Mouse (Mus musculus): ENCODE data around the gene Col4a4. TPM values are rescaled to one million over a fixed set of nuclear protein-coding genes. Genes with fewer than 3 reads are reported as not detected.
A peak's percentile ranks its signal among the peaks of the same experiment; 100 is the strongest.

The Col4a4 gene
- total RNA-seq, 2 experiments from 2014 or later = 1.0 to 1.3 TPM

DNA sequence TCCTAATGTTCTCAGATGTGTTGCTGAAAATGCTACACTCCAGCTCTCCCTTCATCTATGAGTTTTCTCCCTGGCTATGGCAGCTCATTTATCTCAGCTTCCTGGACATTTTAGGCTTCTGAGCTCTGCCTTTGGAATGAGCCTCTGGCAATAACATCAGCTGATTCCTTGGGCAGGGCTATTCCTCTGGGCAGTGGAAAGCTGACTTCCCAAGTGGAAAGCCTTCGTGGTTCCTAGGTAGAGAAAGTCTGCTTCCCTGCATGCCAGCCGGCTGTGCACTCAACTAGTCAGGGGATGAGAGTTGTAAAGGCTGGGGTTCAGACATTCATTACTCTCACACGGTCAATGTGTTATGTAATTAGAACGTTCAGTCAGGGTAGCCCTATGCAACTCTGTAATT, 8.3 kb downstream of the Col4a4 start:
- no peak for DNase-seq (ENCODE audit: low spot score)

DNA sequence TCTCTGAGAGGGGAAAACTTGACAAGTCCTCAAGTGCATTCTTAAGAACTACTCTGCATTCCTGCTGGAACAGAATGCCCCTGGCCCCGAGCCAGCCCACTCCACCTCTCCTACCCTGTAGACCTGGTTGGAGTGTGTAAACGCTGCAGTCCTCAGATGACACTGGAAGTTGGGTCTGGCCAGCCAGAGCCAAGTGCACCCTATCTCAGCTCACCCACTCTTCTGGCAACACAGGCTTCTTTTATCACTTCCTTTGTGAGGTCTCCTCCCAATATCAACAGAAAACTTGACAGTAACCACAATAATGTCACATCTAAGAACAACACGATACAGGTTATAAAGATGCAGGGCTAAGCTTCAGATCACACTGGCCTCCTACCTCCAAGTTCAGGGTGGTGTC, 8.7 kb downstream of the Col4a4 start:
- peak; percentile 23 for DNase-seq (ENCODE audit: low spot score)

DNA sequence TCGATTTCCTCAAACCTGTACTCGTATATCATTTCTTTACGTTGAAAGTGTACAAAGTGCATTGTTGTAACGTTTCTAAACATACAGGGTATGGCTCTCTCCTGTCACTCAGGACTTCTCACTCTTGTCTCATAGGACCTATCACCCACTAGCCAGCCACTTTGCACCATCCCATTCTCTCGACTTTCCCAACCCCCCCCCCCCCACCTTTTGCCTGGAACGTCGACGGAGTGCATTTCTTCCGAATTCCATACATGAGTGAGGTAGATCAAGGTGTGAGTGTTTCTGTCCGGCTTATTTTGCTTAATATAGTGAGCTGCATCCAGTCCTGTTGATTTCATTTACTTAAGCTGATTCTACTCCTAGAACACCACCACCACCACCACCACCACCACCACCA, 9.3 kb downstream of the Col4a4 start:
- DNase-seq (ENCODE audit: low spot score) = no peak

GRCm38 (mm10) chr1:82576182-82576581, 10.5 kb downstream of the Col4a4 start:
- DNase-seq (ENCODE audit: low spot score) = no peak

DNA sequence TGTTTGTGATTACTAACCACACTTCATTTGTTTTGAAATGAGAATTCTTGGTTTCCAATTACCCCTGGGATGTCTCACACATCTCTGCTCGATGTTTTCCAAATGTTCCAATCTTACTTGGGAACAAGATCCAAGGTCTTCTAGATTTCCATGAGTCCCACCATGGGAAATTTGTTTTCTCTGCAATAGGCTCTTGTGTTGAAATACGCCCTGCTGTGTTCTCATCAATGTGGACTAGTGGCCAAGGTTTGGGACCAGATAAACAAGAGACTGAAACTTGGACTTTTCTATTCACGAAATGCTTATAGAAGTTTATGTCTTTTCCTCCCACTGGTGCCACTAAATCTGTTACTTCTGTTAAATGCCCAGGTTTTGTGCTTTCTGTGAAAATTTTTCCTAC, 11.0 kb downstream of the Col4a4 start:
- DNase-seq (ENCODE audit: low spot score) = peak; percentile 19

GRCm38 (mm10) chr1:82571758-82572157, 14.9 kb downstream of the Col4a4 start:
- no peak for DNase-seq (ENCODE audit: low spot score)

GRCm38 (mm10) chr1:82569405-82569804, 17.2 kb downstream of the Col4a4 start:
- DNase-seq (ENCODE audit: low spot score) = no peak

DNA sequence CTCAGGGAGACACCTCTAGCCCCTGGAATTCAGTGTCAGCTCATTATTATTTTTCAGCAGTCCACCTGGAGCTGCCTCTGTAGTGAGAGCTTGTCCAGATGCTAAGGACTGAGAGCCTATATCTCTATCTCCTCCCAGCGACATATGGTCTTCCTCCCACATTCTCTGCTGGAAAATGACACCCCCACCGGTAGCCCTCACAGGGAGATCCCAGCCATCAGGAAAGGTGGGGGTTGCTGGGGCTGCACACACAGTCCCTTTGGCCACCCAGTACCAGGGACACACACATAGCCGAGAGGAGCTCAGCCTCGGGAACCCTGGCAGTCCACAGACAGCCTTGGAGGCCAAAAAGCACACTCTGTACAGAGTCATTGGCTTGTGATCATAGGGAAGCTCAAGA, 26.4 kb downstream of the Col4a4 start:
- DNase-seq (ENCODE audit: low spot score) = no peak

GRCm38 (mm10) chr1:82554889-82555288, 31.8 kb downstream of the Col4a4 start:
- no peak for DNase-seq (ENCODE audit: low spot score)

- no peak for DNase-seq (ENCODE audit: low spot score)
Observed at GRCm38 (mm10) chr1:82554443-82554850, 32.2 kb downstream of the Col4a4 start.

DNA sequence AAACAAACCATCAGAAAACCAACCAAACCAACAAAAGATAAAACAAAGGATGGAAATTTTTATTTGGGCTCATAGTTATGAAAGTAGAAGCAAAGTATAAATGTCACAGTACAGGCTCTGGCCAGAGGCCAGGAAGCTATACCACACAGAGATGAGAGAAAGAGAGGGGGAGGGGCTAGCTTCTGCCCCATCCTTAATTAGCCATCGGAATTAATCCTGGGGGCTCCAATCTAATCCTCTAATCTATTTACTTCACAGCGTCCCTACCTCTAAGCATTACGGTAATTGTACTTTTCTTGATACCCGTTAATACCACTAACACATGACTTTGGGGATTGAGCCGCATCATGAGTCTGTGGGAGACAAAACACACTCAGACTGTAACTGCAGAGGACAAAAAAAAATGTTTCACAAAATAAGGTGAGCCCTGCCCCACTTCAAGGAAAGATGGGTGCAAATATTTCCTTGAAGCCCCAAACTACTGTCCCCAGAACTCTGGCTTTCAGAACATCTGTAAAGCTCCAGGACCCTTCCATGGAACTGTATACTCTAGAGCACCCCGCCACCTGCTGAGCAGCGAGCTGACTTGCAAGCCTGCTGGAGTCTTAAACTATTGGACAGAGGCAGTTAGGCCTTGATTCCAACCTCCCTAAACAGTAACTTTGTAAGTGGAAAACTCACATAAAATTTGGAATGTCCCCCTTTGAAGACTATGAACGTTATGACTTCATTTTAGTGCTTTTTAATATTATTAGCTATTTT, 41.3 kb downstream of the Col4a4 start:
- no peak for DNase-seq (ENCODE audit: low spot score)

DNA sequence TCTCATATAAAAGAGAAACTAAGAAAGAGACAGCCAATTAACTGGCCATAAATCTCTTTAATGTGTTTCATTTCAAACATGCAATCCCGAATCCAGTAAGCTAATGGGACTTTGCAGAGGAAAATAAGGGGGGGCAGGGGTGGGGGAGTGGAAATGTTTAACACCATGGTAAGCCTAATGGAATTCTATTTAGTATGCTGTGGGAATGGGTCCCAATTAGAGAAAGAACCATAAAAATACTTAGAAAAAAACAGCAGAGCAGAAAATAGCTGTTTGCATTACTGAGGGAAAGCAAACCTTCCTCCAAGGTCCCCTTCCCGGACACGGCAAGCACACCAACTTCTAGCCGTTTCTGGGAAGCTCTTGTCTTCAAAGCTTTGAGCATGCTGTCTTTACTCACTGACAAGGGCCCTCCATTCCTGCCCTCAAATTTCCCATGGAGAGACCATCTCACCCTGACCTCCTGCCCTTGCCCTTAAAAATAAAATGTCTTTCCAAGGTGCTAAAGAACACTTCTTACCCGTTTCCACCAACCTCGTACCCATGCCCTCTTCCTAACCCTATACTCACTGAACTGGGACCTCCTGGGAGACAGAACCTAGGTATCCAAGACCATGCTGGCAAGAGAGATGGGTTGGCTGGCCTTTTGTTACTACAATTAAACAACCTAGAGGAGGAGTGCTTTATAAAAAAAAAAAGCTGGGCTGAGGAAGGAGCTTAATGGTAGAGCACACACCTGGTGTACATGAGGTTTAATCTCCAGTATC, 42.0 kb downstream of the Col4a4 start:
- DNase-seq (ENCODE audit: low spot score) = no peak

DNA sequence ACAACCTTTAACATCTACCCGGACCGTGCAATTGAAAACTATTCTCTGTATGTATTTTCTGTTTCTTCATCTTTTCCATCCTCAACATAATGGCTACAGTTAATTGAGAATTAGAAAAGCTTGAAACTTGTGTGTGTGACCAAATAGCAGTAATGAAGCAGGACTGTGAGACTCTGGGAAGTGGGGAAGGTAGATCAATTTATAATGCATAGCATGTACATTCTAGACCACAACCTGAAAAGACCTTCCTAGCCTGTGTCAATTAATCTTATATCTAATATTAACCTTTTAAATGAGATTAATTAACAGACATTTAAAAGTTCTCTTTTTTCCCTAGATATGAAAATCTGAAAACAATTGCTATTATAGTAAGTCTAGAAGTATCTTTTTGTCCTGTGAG, 42.7 kb downstream of the Col4a4 start:
- no peak for DNase-seq (ENCODE audit: low spot score)

- DNase-seq (ENCODE audit: low spot score) = no peak
Observed at GRCm38 (mm10) chr1:82540056-82540455, 46.6 kb downstream of the Col4a4 start.

- no peak for DNase-seq (ENCODE audit: low spot score)
Observed at GRCm38 (mm10) chr1:82537848-82538247, 48.8 kb downstream of the Col4a4 start.

DNA sequence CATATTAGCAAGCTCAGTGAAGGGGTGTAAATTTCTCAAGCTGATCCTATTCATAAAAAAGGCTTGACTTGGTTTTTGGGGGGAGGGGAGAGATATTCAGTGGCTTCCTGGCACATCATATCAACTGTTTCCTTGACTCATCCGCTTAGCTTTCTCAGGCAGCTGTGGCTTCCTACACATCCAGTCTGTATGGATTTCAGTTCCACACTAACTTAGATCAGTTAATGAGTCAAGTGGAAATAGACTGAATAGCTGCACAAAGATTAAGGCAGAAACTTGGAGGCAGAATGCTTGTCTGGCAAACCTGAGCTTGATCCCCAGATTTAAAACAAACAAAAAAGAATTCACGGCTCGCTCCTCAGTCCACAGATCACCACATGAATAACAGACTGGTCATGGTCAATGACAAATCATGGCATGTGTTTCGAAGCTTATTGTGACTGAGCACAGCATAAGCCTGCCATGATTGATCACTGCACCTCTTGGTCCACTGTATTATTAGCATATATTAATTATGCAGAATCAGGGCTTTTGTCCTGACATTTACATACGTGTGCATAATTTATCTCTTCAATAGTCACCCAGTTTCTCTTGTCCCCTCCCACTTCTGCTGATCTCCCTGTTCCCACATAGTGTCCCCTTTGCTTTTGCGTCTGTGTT, 50.0 kb downstream of the Col4a4 start:
- DNase-seq (ENCODE audit: low spot score) = no peak

GRCm38 (mm10) chr1:82527931-82528330, 58.7 kb downstream of the Col4a4 start:
- DNase-seq (ENCODE audit: low spot score) = no peak

GRCm38 (mm10) chr1:82491954-82492353, 94.7 kb downstream of the Col4a4 start:
- no peak for DNase-seq (ENCODE audit: low spot score)

- no peak for DNase-seq (ENCODE audit: low spot score)
Observed at GRCm38 (mm10) chr1:82486371-82486770, 100.3 kb downstream of the Col4a4 start.

DNA sequence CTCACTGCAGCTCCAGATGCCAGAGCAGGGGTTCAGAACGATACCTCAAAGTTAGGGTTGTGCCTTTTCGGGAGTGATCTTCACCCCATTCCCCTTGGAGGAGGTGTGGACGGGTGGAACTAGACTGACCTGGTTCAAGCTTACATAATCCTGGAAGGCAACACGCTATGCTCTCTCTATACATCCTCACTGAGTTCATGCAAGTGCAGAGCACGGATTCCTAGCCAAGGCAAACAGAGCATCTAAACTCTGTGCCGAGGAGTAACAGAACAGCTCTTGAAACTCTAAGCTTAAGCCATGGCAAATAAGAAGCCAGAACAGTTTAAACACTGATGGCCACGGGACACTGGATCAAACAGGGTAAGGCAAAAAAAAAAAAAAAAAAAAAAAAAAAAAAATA, 104.3 kb downstream of the Col4a4 start:
- no peak for DNase-seq (ENCODE audit: low spot score)

DNA sequence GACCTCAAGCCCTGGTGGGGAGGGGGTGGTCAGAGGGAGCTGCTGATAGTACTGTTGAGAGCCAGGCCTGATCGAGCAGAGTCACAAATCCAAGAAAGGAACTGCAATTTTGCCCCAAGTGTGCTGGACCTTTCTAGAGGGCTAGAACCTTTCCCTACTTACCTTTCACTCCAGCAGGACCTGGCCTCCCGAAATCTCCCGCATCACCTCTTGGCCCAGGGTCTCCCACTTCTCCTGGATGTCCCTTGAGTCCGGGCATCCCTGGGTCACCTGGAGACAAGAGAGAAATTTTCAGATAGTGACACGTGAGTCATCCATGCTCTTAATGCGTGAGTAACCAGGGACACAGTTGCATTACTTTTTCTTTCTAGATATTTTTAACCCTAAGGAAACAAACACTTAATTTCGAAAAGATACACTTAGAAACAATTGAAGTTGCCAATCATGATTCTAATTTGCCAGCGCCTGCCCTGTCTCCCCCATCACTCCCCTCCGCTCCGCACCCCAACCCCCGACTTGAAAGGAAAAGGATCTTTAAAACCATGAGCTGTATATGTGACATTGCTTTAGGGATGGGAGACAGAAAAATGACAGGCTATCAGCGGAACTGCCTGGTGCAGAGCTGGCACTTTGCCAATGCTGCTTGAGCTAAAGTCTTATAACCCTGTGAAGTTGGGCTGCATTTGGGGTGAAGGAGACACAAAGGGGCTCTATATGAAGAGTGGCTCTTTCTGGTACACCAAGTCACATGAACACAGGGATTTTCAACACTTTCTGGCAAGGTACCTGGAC, 106.8 kb downstream of the Col4a4 start:
- no peak for DNase-seq (ENCODE audit: low spot score)

- peak; percentile 29 for DNase-seq (ENCODE audit: low spot score)
Observed at GRCm38 (mm10) chr1:82476746-82477145, 109.9 kb downstream of the Col4a4 start.

All from gastrocnemius, adult 18-20 months (tissue).